Mouse (Mus musculus) G1E (cell line): ENCODE data around the gene Ddi2. TPM values are rescaled to one million over a fixed set of nuclear protein-coding genes. Genes with fewer than 3 reads are reported as not detected.

ENCODE experiments used
- ATAC-seq: 2 replicates; pipeline ENCODE4 v1.8.0; 2016; ENCODE audit warnings: mild to moderate bottlenecking; ENCODE audit not compliant: insufficient number of reproducible peaks, poor library complexity, low FRiP score, severe bottlenecking; ENCODE audit errors: extremely low read depth
- DNase-seq: peaks from one replicate; pipeline ENCODE4 v3.0.0; 2012; ENCODE audit warnings: low spot score
- H3K27me3 ChIP-seq: 2 replicates; pipeline ENCODE4 v1.6.1; 2012; ENCODE audit warnings: mild to moderate bottlenecking, low read length, inconsistent platforms; ENCODE audit not compliant: insufficient read depth
- H3K36me3 ChIP-seq: replicated peaks from 2 replicates; pipeline ENCODE3; 2012; ENCODE audit warnings: mild to moderate bottlenecking, inconsistent platforms
- H3K4me1 ChIP-seq: 2 replicates; pipeline ENCODE4 v1.6.1; 2012; ENCODE audit warnings: low read depth, low read length, inconsistent platforms, mixed read lengths; ENCODE audit not compliant: insufficient read depth
- H3K4me3 ChIP-seq: 2 replicates; pipeline ENCODE4 v1.5.1; 2012; ENCODE audit warnings: low read depth, mild to moderate bottlenecking, inconsistent platforms, low read length, moderate library complexity, mixed read lengths
- H3K9me3 ChIP-seq: replicated peaks from 2 replicates; pipeline ENCODE4 v1.6.1; 2012; ENCODE audit warnings: inconsistent platforms
- CTCF ChIP-seq: IDR thresholded peaks from 2 replicates; pipeline ENCODE4 v1.5.1; 2012; ENCODE audit warnings: low read depth, low read length, inconsistent platforms, mixed read lengths
- GATA1 ChIP-seq: IDR thresholded peaks from 2 replicates; pipeline ENCODE4 v1.6.1; 2012; ENCODE audit warnings: borderline replicate concordance, low read length, inconsistent platforms, mixed read lengths
- GATA2 ChIP-seq: IDR thresholded peaks from 2 replicates; pipeline ENCODE4 v1.6.1; 2012; ENCODE audit warnings: low read depth, low read length, inconsistent platforms, borderline replicate concordance
- POLR2AphosphoS5 ChIP-seq: IDR thresholded peaks from 2 replicates; pipeline ENCODE4 v1.6.1; 2012; ENCODE audit warnings: low read depth, low read length, inconsistent platforms; ENCODE audit not compliant: insufficient replicate concordance
- TAL1 ChIP-seq: conservative IDR thresholded peaks from 2 replicates; pipeline ENCODE4 v1.6.1; 2012; ENCODE audit warnings: low read depth, low read length, inconsistent platforms, mixed read lengths
- polyA plus RNA-seq: library from polyadenylated mRNA; stranded (reverse); fragments of >175 nt; gene quantifications from 2 replicates; pipeline ENCODE4 v1.2.3, GENCODE M21; 2012
- total RNA-seq, 2 experiments: library from RNA; stranded (forward) in 1 of 2; stranded (reverse) in 1 of 2; fragments of 200-1000 nt in 1 of 2; fragments of >200 nt in 1 of 2; fragmentation: Nextera tagmentation in 1 of 2; gene quantifications; 2 replicates each; pipeline ENCODE4 v1.2.3; 2014 to 2017

Gene Ddi2
- total and polyA plus RNA-seq, 3 experiments, result 17.8 to 45.4 (median 27.9) TPM

DNA sequence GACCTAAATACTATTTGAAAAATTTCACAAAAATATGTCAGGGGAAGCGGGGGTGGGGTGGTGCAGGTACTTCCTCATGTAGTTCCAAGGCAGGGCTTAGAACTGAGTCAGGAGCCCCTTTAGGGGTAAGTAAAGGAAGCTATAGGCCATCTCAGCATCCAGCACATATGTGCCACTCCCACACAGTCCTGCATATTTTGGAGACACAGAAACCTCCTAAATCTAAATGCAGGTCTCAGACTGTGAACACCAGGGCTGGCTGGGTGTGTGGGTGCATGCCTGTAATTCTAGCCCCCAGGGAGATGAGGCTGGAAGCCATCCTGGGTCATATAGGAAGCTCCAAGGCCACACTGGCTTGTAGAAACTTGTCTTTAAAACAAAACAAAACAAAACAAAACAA, 12.0 kb downstream of the Ddi2 start:
- TF ChIP-seq GATA1 (no peak), TAL1 (no peak), GATA2 (no peak), CTCF (no peak), POLR2AphosphoS5 (no peak)
- Histone ChIP-seq H3K9me3 (no peaks in the 10 kb centered on the region), H3K4me1 (peaks cover 52% of the 10 kb centered on the region), H3K27me3 (no peaks in the 10 kb centered on the region), H3K36me3 (peaks cover 87% of the 10 kb centered on the region), H3K4me3 (no peak overlapping the region)
- ATAC-seq, result no peak
- no peak for DNase-seq

GRCm38 (mm10) chr4:141708971-141709370, 14.2 kb downstream of the Ddi2 start:
- TF ChIP-seq GATA2 (no peak), GATA1 (no peak), TAL1 (no peak)
- peaks cover 31% of the 10 kb centered on the region for H3K4me1 ChIP-seq
- H3K9me3 ChIP-seq, result no peaks in the 10 kb centered on the region
- H3K36me3 ChIP-seq, result peaks cover 92% of the 10 kb centered on the region
- no peaks in the 10 kb centered on the region for H3K27me3 ChIP-seq
- H3K4me3 ChIP-seq, result no peak overlapping the region
- DNase-seq (no peak), ATAC-seq (no peak)

DNA sequence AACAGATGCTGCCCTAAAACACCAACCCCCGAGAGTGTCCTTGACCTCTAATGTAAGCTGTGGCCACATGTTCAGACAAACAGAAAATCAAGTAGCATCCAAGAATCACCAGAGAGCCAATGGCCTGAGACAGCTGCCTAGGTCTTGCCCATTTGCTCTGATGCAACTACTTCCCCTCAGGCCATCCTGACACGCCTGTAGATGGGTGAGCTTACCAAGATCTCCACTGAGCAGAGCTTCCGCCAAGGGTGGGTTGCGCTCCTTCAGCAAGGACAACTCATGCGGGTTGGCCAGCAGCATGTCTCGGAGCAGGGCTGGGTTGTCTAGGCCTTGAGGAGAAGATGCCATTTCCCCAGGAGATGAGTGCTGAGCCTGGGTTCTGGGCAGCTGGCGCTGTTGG, 15.2 kb downstream of the Ddi2 start:
- DNase-seq (no peak), ATAC-seq (no peak)
- Histone ChIP-seq H3K9me3 (no peaks in the 10 kb centered on the region), H3K4me1 (peaks cover 22% of the 10 kb centered on the region), H3K4me3 (no peak overlapping the region), H3K36me3 (peaks cover 95% of the 10 kb centered on the region), H3K27me3 (no peaks in the 10 kb centered on the region)
- TF ChIP-seq POLR2AphosphoS5, result no peak
- TF ChIP-seq GATA1, result no peak
- TF ChIP-seq CTCF, result no peak
- TF ChIP-seq GATA2, result no peak
- no peak for TF ChIP-seq TAL1

DNA sequence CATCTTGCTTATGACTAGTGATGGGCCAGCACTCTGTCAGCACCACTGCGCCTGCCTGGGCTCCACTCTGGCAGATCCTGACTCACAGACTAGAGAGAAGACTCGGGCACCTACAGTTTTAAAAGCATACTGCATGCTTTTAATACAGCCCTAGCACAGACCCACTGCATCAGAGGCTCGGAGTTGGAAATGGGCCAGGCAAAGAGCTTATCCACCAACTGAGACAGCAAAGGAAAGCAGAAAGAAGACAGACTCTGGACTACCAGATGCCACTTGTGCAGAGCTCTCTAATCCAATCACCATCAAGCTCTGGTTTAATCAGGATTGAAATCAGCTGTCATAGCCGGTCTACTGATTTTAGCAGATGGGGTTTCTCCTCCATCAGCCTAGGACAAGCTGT, 17.9 kb downstream of the Ddi2 start:
- Histone ChIP-seq H3K4me3 (no peak overlapping the region), H3K27me3 (no peaks in the 10 kb centered on the region), H3K9me3 (no peaks in the 10 kb centered on the region), H3K4me1 (peaks cover 3% of the 10 kb centered on the region), H3K36me3 (peaks cover 97% of the 10 kb centered on the region)
- ATAC-seq (no peak), DNase-seq (no peak)
- TF ChIP-seq TAL1 (no peak), GATA1 (no peak), POLR2AphosphoS5 (no peak), GATA2 (no peak)

- Histone ChIP-seq H3K9me3 (no peaks in the 10 kb centered on the region), H3K36me3 (peaks cover 98% of the 10 kb centered on the region), H3K27me3 (no peaks in the 10 kb centered on the region), H3K4me3 (no peak overlapping the region), H3K4me1 (peaks cover 3% of the 10 kb centered on the region)
- no peak for ATAC-seq
- TF ChIP-seq POLR2AphosphoS5 (no peak), GATA2 (no peak), TAL1 (no peak), CTCF (no peak), GATA1 (no peak)
- DNase-seq, result no peak
Observed at GRCm38 (mm10) chr4:141704625-141705024, 18.6 kb downstream of the Ddi2 start.

GRCm38 (mm10) chr4:141694719-141695118, 28.5 kb downstream of the Ddi2 start:
- no peak for TF ChIP-seq CTCF
- no peak for TF ChIP-seq TAL1
- DNase-seq, result no peak
- no peaks in the 10 kb centered on the region for H3K27me3 ChIP-seq
- no peak for ATAC-seq
- H3K9me3 ChIP-seq, result no peaks in the 10 kb centered on the region
- H3K4me3 ChIP-seq, result no peak overlapping the region
- peaks cover 7% of the 10 kb centered on the region; the same call in 1 of the 2 replicates for H3K4me1 ChIP-seq
- peaks cover 95% of the 10 kb centered on the region for H3K36me3 ChIP-seq

- Histone ChIP-seq H3K4me1 (peaks cover 12% of the 10 kb centered on the region), H3K36me3 (peaks cover 92% of the 10 kb centered on the region), H3K4me3 (no peak overlapping the region), H3K27me3 (no peaks in the 10 kb centered on the region), H3K9me3 (no peaks in the 10 kb centered on the region)
- DNase-seq (no peak), ATAC-seq (peak; percentile 4; the same call in 1 of the 2 replicates)
- TF ChIP-seq GATA2 (no peak), POLR2AphosphoS5 (no peak), TAL1 (no peak)
Observed at GRCm38 (mm10) chr4:141688505-141688904, 34.7 kb downstream of the Ddi2 start.
